Mouse (Mus musculus) ES-Bruce4 (cell line): Measurements from ENCODE around the gene Ampd3.

Experiments
- CTCF ChIP-seq: IDR thresholded peaks from one replicate; pipeline ENCODE4 v1.8.1; 2011; ENCODE audit warnings: low read depth, low read length
- EP300 ChIP-seq: IDR thresholded peaks from 2 replicates; pipeline ENCODE4 v1.6.1; 2011; ENCODE audit warnings: low read depth, low read length; ENCODE audit not compliant: insufficient read depth
- POLR2A ChIP-seq: IDR thresholded peaks from one replicate; pipeline ENCODE4 v1.8.1; 2011; ENCODE audit warnings: low read length; ENCODE audit not compliant: insufficient read depth

GRCm38 (mm10) chr7:110808962-110809361, 41.0 kb downstream of the Ampd3 start:
- TF ChIP-seq EP300 = no peak
- no peak for TF ChIP-seq CTCF
- TF ChIP-seq POLR2A = no peak
